Mouse (Mus musculus): ENCODE results near the gene Zfp296. TPM values are rescaled to one million over a fixed set of nuclear protein-coding genes. Genes with fewer than 3 reads are reported as not detected.

Gene Zfp296
- polyA plus RNA-seq, 1 experiment from 2014 or later, result 0.16 TPM

DNA sequence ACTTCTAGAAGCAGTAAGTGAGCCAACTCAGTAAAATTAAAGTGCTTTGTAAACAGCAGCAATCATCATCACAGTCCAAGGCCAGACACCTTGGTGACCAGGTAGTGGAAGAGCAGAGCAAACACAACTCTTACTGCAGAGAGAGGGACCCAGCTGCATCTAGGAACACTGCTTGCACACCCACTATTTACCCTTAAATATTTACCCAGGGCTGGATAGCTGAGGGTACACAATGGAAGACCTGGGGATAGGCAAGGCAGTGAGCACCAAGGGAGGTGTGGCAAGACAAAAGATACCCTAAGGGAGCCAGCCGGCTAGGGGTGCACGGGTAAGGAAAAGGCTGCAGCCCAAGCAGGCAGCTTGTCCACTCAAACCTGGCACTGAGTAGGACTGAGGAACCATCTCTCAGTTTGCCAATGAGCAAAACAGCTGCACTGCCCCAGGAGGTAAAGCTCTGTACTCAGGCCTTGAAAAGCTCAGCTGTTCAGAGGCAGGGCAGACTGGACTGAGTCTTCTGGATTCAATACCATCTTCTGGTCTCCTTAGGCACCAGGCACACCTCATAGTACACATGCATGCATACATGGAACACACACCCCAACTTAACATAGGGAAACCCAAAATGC, 29.6 kb upstream of the Zfp296 start:
- Histone ChIP-seq H3K27ac (no peak overlapping the region), H3K27me3 (ENCODE audit: control insufficient read depth, insufficient read depth, low read length) (no peaks in the 10 kb centered on the region), H3K4me2 (replicated peaks) (no peak overlapping the region), H3K9ac (no peak overlapping the region), H3K9me3 (ENCODE audit: control insufficient read depth, low read length) (no peaks in the 10 kb centered on the region), H3K4me3 (replicated peaks; ENCODE audit: low read length) (no peak overlapping the region), H3K4me1 (replicated peaks; ENCODE audit: control insufficient read depth, insufficient read depth, low read length) (peaks cover under 1% of the 10 kb centered on the region), H3K36me3 (replicated peaks; ENCODE audit: control insufficient read depth, insufficient read depth) (0 out of 2 replicates have a peak, but pooled peaks cover 2% of the 10 kb centered on the region)
- ATAC-seq (ENCODE audit: low FRiP score) (peak; percentile 12; the same call in 1 of the 2 replicates), DNase-seq (ENCODE audit: low spot score) (no peak)
- WGBS, result 73% methylated on average over 2 of the region's 2 CpGs

DNA sequence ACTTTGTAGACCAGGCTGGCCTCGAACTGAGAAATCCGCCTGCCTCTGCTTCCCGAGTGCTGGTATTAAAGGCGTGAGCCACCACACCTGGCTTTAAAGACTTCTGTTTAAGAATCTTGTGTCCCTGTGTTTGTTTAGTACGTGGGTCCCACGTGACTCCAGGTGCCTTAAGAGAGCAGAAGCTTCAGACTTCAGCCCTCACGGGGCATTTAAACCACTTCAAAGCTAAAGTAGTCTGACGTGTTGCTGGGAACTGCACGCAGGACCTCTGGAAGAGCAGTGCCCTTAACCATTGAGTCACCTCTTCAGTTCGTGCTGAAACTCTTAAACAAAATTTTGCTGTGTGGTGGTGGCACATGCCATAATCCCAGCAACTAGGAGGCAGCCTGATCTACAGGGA, 27.7 kb upstream of the Zfp296 start:
- no peaks in the 10 kb centered on the region for H3K4me1 ChIP-seq (replicated peaks; ENCODE audit: control insufficient read depth, insufficient read depth, low read length)
- 94% methylated on average over 10 of the region's 10 CpGs for WGBS
- no peak for DNase-seq (ENCODE audit: low spot score)

GRCm38 (mm10) chr7:19551634-19552033, 25.5 kb upstream of the Zfp296 start:
- WGBS, result 86% methylated on average over 5 of the region's 5 CpGs
- H3K36me3 ChIP-seq (replicated peaks; ENCODE audit: control insufficient read depth, insufficient read depth), result peaks cover 22% of the 10 kb centered on the region; the same call in 1 of the 2 replicates
- no peak overlapping the region for H3K4me2 ChIP-seq (replicated peaks)
- H3K4me1 ChIP-seq (replicated peaks; ENCODE audit: control insufficient read depth, insufficient read depth, low read length), result no peaks in the 10 kb centered on the region
- no peak overlapping the region for H3K9ac ChIP-seq
- no peaks in the 10 kb centered on the region for H3K27me3 ChIP-seq (ENCODE audit: control insufficient read depth, insufficient read depth, low read length)
- ATAC-seq (ENCODE audit: low FRiP score) (no peak), DNase-seq (ENCODE audit: low spot score) (no peak)
- H3K4me3 ChIP-seq (replicated peaks; ENCODE audit: low read length), result no peak overlapping the region
- H3K27ac ChIP-seq, result no peak overlapping the region
- H3K9me3 ChIP-seq (ENCODE audit: control insufficient read depth, low read length), result no peaks in the 10 kb centered on the region

More for the DNA sequence above, 27.7 kb upstream of the Zfp296 start:
- no peaks in the 10 kb centered on the region for H3K27me3 ChIP-seq (ENCODE audit: control insufficient read depth, insufficient read depth, low read length)
- H3K9ac ChIP-seq, result no peak overlapping the region
- no peak overlapping the region for H3K4me2 ChIP-seq (replicated peaks)
- no peak overlapping the region for H3K27ac ChIP-seq
- H3K4me3 ChIP-seq (replicated peaks; ENCODE audit: low read length), result no peak overlapping the region
- no peak for ATAC-seq (ENCODE audit: low FRiP score)
- H3K36me3 ChIP-seq (replicated peaks; ENCODE audit: control insufficient read depth, insufficient read depth), result peaks cover 14% of the 10 kb centered on the region; the same call in 1 of the 2 replicates
- H3K9me3 ChIP-seq (ENCODE audit: control insufficient read depth, low read length), result no peaks in the 10 kb centered on the region

DNA sequence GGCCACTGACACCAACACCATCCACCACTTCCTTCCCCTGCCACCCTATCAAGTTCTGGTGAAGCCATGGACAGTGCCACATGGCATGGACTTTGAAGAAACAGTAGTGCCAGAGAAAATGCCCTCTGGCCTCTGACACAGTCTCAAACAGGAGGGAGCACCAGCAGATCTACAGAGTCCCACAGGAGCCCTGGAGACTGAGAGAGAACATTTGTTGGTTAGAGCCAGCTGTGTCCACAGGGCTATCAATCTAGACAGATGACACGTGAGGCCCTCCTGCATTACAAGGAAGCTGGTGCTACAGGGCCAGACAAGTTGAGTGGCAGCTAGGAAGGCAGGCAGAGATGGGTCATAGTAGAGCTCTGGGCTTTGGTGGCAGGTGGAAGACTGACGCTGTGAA, 24.6 kb upstream of the Zfp296 start:
- WGBS, result 47% methylated on average over 2 of the region's 2 CpGs
- DNase-seq (ENCODE audit: low spot score), result no peak
- no peaks in the 10 kb centered on the region for H3K9me3 ChIP-seq (ENCODE audit: control insufficient read depth, low read length)

GRCm38 (mm10) chr7:19554168-19554567, 22.9 kb upstream of the Zfp296 start:
- 87% methylated on average over 1 of the region's 1 CpGs for WGBS
- Histone ChIP-seq H3K4me1 (replicated peaks; ENCODE audit: control insufficient read depth, insufficient read depth, low read length) (peaks cover 7% of the 10 kb centered on the region), H3K4me3 (replicated peaks; ENCODE audit: low read length) (no peak overlapping the region), H3K9me3 (ENCODE audit: control insufficient read depth, low read length) (no peaks in the 10 kb centered on the region), H3K9ac (0 out of 2 replicates have a peak overlapping the region, but pooled peaks have one; percentile 1), H3K27ac (no peak overlapping the region), H3K36me3 (replicated peaks; ENCODE audit: control insufficient read depth, insufficient read depth) (peaks cover 22% of the 10 kb centered on the region; the same call in 1 of the 2 replicates), H3K4me2 (replicated peaks) (no peak overlapping the region), H3K27me3 (ENCODE audit: control insufficient read depth, insufficient read depth, low read length) (no peaks in the 10 kb centered on the region)
- DNase-seq (ENCODE audit: low spot score), result no peak
- no peak for ATAC-seq (ENCODE audit: low FRiP score)

More for the DNA sequence above, 24.6 kb upstream of the Zfp296 start:
- Histone ChIP-seq H3K4me1 (replicated peaks; ENCODE audit: control insufficient read depth, insufficient read depth, low read length) (no peaks in the 10 kb centered on the region), H3K27me3 (ENCODE audit: control insufficient read depth, insufficient read depth, low read length) (no peaks in the 10 kb centered on the region), H3K36me3 (replicated peaks; ENCODE audit: control insufficient read depth, insufficient read depth) (peaks cover 22% of the 10 kb centered on the region; the same call in 1 of the 2 replicates), H3K27ac (no peak overlapping the region), H3K4me3 (replicated peaks; ENCODE audit: low read length) (no peak overlapping the region), H3K9ac (no peak overlapping the region), H3K4me2 (replicated peaks) (no peak overlapping the region)
- ATAC-seq (ENCODE audit: low FRiP score), result no peak

DNA sequence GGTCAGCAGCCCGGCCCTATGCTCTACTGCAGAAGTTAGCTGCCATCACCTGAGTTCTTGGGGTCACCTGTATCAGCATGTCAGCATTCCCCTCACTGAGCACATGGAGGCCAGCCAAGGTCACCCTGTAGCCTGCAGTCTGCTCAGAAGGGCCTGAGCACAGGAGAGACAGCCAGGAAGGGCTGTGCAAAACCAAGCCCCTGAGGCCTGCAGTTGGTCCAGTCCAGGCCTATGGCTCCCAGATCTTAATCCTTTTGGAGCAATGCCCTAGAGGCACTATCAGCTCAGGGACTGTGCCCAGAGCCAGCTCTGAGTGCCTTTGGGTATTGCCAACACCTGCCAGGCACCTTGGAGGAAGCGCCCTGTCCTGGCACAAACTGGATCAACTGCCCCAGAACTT, 20.0 kb upstream of the Zfp296 start:
- Histone ChIP-seq H3K9ac (no peak overlapping the region), H3K4me1 (replicated peaks; ENCODE audit: control insufficient read depth, insufficient read depth, low read length) (peaks cover 29% of the 10 kb centered on the region), H3K4me2 (replicated peaks) (no peak overlapping the region), H3K27me3 (ENCODE audit: control insufficient read depth, insufficient read depth, low read length) (no peaks in the 10 kb centered on the region), H3K27ac (no peak overlapping the region), H3K36me3 (replicated peaks; ENCODE audit: control insufficient read depth, insufficient read depth) (peaks cover 22% of the 10 kb centered on the region; the same call in 1 of the 2 replicates), H3K9me3 (ENCODE audit: control insufficient read depth, low read length) (no peaks in the 10 kb centered on the region), H3K4me3 (replicated peaks; ENCODE audit: low read length) (no peak overlapping the region)
- DNase-seq (ENCODE audit: low spot score), result no peak
- ATAC-seq (ENCODE audit: low FRiP score), result no peak
- WGBS, result 96% methylated on average over 2 of the region's 2 CpGs

DNA sequence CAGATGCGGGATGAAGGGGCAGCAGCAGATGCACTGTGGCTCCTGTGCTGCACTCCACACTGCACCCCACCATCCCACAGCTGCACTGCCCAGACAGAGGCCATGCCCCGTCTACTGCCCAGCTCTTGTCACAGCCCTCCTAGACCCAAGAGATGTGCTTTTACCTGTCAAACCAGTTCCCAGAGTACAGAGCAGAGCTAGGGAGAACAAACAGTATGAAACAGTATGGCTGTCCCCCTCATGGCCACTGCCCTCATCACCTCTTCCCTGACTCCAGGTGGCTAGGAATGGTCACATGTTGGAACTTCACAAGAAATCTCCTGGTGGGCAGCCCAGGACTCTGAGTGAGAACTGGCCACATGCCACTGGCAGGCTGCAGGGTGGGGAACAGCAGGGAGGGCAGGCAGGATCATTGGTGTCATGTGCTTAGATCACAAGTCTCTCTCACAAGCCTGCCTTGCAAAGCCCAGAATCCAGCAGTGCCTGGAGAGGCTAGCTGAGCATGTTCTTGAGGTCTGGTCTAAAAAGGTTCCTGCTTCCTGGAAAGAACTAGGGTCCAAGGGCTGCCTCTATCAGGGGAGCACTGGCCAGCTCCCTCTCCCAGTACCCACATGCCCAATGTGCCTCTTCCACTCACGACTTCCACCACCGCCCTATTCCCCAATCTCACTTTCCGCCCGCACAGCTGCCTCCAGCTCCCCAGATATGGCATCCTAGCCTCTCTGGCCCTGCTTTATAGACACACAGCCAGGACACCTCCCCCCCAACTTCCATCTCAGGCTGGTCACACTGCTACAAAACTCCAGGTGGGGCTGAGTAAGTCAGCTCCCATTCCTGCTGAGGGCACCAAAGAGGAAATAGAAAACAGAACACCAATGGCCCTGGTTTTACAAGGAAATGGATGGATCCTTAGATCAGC, 18.8 kb upstream of the Zfp296 start:
- no peaks in the 10 kb centered on the region for H3K9me3 ChIP-seq (ENCODE audit: control insufficient read depth, low read length)
- no peaks in the 10 kb centered on the region for H3K27me3 ChIP-seq (ENCODE audit: control insufficient read depth, insufficient read depth, low read length)
- no peak for ATAC-seq (ENCODE audit: low FRiP score)
- WGBS, result 96% methylated on average over 6 of the region's 6 CpGs
- H3K36me3 ChIP-seq (replicated peaks; ENCODE audit: control insufficient read depth, insufficient read depth), result 0 out of 2 replicates have a peak, but pooled peaks cover 14% of the 10 kb centered on the region
- no peak overlapping the region for H3K27ac ChIP-seq
- peak overlapping the region; percentile 97 for H3K4me2 ChIP-seq (replicated peaks)
- H3K4me3 ChIP-seq (replicated peaks; ENCODE audit: low read length), result 0 out of 2 replicates have a peak overlapping the region, but pooled peaks have one; percentile 5
- peaks cover 33% of the 10 kb centered on the region for H3K4me1 ChIP-seq (replicated peaks; ENCODE audit: control insufficient read depth, insufficient read depth, low read length)
- H3K9ac ChIP-seq, result peak overlapping the region; percentile 8; the same call in 1 of the 2 replicates
- DNase-seq (ENCODE audit: low spot score), result no peak

DNA sequence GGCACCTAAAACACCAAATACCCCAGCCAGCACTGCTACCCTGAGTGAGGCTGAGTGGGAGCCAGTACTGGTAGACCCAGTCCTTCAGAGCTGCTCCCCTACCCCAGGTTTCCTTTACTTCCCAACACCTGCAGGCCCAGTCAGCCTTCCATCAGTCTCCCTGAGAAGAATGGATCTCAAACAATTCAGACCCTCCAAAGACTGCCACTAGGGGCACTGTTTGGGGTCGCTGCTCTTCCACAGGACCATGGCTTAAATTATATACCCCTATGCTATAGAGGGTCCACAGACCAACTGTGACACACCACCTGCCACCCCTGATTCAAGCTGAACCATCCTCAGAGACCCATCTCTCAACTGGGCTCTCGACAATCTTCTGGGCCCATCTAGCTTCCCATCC, 18.1 kb upstream of the Zfp296 start:
- Histone ChIP-seq H3K9me3 (ENCODE audit: control insufficient read depth, low read length) (no peaks in the 10 kb centered on the region), H3K27me3 (ENCODE audit: control insufficient read depth, insufficient read depth, low read length) (no peaks in the 10 kb centered on the region), H3K36me3 (replicated peaks; ENCODE audit: control insufficient read depth, insufficient read depth) (peaks cover 12% of the 10 kb centered on the region; the same call in 1 of the 2 replicates), H3K4me2 (replicated peaks) (peak overlapping the region; percentile 97), H3K4me1 (replicated peaks; ENCODE audit: control insufficient read depth, insufficient read depth, low read length) (peaks cover 36% of the 10 kb centered on the region), H3K4me3 (replicated peaks; ENCODE audit: low read length) (0 out of 2 replicates have a peak overlapping the region, but pooled peaks have one; percentile 5), H3K9ac (peak overlapping the region; percentile 8; the same call in 1 of the 2 replicates), H3K27ac (no peak overlapping the region)
- WGBS, result 30% methylated on average over 2 of the region's 2 CpGs
- ATAC-seq (ENCODE audit: low FRiP score) (no peak), DNase-seq (ENCODE audit: low spot score) (peak; percentile 47)

All from hindbrain, embryonic 14.5 days (tissue).